Mouse (Mus musculus) splenic B cell, adult 2 months (primary cell): Measurements from ENCODE around the gene Nup85.

Source experiments
- DNase-seq: peaks from one replicate; pipeline ENCODE4 v3.0.0-alpha.2; 2011; ENCODE audit warnings: low read depth, low spot score
- H3K27me3 ChIP-seq: 2 replicates; pipeline ENCODE4 v1.6.1; 2012; ENCODE audit warnings: mild to moderate bottlenecking, low read length, moderate library complexity, mixed read lengths; ENCODE audit not compliant: control insufficient read depth, poor library complexity, insufficient read depth, severe bottlenecking
- H3K36me3 ChIP-seq: 2 replicates; pipeline ENCODE4 v1.6.1; 2012; ENCODE audit warnings: mild to moderate bottlenecking, low read length, moderate library complexity, mixed read lengths; ENCODE audit not compliant: control insufficient read depth, poor library complexity, insufficient read depth, severe bottlenecking

The Nup85 gene

GRCm38 (mm10) chr11:115629734-115630531 lies 65.7 kb downstream of the Nup85 start:
- no peaks in the 10 kb centered on the region for H3K27me3 ChIP-seq
- DNase-seq: peak; percentile 38
- H3K36me3 ChIP-seq: no peaks in the 10 kb centered on the region

GRCm38 (mm10) chr11:115630532-115631504 lies 66.6 kb downstream of the Nup85 start:
- no peaks in the 10 kb centered on the region for H3K27me3 ChIP-seq
- peak; percentile 98 for DNase-seq

GRCm38 (mm10) chr11:115631505-115631890 lies 67.3 kb downstream of the Nup85 start:
- H3K27me3 ChIP-seq: no peaks in the 10 kb centered on the region
- H3K36me3 ChIP-seq: no peaks in the 10 kb centered on the region
- peak; percentile 64 for DNase-seq

More at GRCm38 (mm10) chr11:115630532-115631504, 66.6 kb downstream of the Nup85 start:
- H3K36me3 ChIP-seq: no peaks in the 10 kb centered on the region

GRCm38 (mm10) chr11:115632247-115632646 lies 68.0 kb downstream of the Nup85 start:
- peak; percentile 45 for DNase-seq
- Histone ChIP-seq H3K36me3 (no peaks in the 10 kb centered on the region), H3K27me3 (no peaks in the 10 kb centered on the region)

- peak; percentile 80 for DNase-seq
- Histone ChIP-seq H3K27me3 (no peaks in the 10 kb centered on the region), H3K36me3 (no peaks in the 10 kb centered on the region)
These were observed 68.6 kb downstream of the Nup85 start for GRCm38 (mm10) chr11:115632862-115633261.
